Mouse (Mus musculus) urinary bladder, adult 18-20 months (tissue): ENCODE measurements around the gene D1Pas1.

Experiments
- DNase-seq, 2 experiments: peaks; one replicate each; pipeline ENCODE4 v3.0.0; 2022; ENCODE audit warnings: low spot score in 2 of 2, mixed read lengths in 2 of 2

The D1Pas1 gene

GRCm38 (mm10) chr1:186986506-186986905 lies 19.3 kb downstream of the D1Pas1 start:
- no peak for DNase-seq

- no peak for DNase-seq
Observed at GRCm38 (mm10) chr1:186988281-186988682, 21.1 kb downstream of the D1Pas1 start.

GRCm38 (mm10) chr1:186988822-186989221 lies 21.6 kb downstream of the D1Pas1 start:
- no peak for DNase-seq

GRCm38 (mm10) chr1:186991473-186991872 lies 24.3 kb downstream of the D1Pas1 start:
- DNase-seq: no peak

GRCm38 (mm10) chr1:186992113-186992512 lies 24.9 kb downstream of the D1Pas1 start:
- DNase-seq: no peak

- no peak for DNase-seq
Observed at GRCm38 (mm10) chr1:186997596-186998304, 30.5 kb downstream of the D1Pas1 start.

GRCm38 (mm10) chr1:187003441-187003861 lies 36.2 kb downstream of the D1Pas1 start:
- DNase-seq: no peak

GRCm38 (mm10) chr1:187004306-187004705 lies 37.1 kb downstream of the D1Pas1 start:
- DNase-seq: no peak

- DNase-seq: no peak
Observed at GRCm38 (mm10) chr1:187006227-187006925, 39.2 kb downstream of the D1Pas1 start.

- no peak for DNase-seq
Observed at GRCm38 (mm10) chr1:187008236-187008635, 41.0 kb downstream of the D1Pas1 start.

- DNase-seq: no peak
Observed at GRCm38 (mm10) chr1:187010071-187010470, 42.9 kb downstream of the D1Pas1 start.

GRCm38 (mm10) chr1:187011601-187012000 lies 44.4 kb downstream of the D1Pas1 start:
- DNase-seq: no peak

- no peak for DNase-seq
Observed at GRCm38 (mm10) chr1:187014141-187014540, 46.9 kb downstream of the D1Pas1 start.

- DNase-seq: no peak
Observed at GRCm38 (mm10) chr1:187015673-187016072, 48.5 kb downstream of the D1Pas1 start.

- no peak for DNase-seq
Observed at GRCm38 (mm10) chr1:187016116-187016515, 48.9 kb downstream of the D1Pas1 start.

GRCm38 (mm10) chr1:187020011-187020410 lies 52.8 kb downstream of the D1Pas1 start:
- no peak for DNase-seq
